Mouse (Mus musculus) ES-E14 (cell line): Measurements from ENCODE around the gene Fam199x. TPM values are rescaled to one million over a fixed set of nuclear protein-coding genes. Genes with fewer than 3 reads are reported as not detected.

Source experiments
- DNase-seq: peaks from one replicate; pipeline ENCODE4 v3.0.0-alpha.2; 2013; ENCODE audit warnings: low read depth, low spot score
- H3K27ac ChIP-seq: 2 replicates; pipeline ENCODE4 v1.5.1; 2012; ENCODE audit warnings: low read depth, mild to moderate bottlenecking, low read length, moderate library complexity, mixed read lengths; ENCODE audit not compliant: poor library complexity, insufficient read depth, severe bottlenecking
- H3K36me3 ChIP-seq: 2 replicates; pipeline ENCODE4 v1.6.1; 2012; ENCODE audit warnings: mild to moderate bottlenecking, low read length, moderate library complexity, mixed read lengths; ENCODE audit not compliant: control insufficient read depth, poor library complexity, insufficient read depth, severe bottlenecking
- H3K4me1 ChIP-seq, 2 experiments: fragments of 150-350 bp in 1 of 2; sonication (generic) in 1 of 2; 2 replicates each; pipeline ENCODE4 v1.6.1; 2012; ENCODE audit warnings: low read length in 2 of 2, mild to moderate bottlenecking in 1 of 2, mixed read lengths in 1 of 2; ENCODE audit not compliant: control insufficient read depth in 2 of 2, insufficient read depth in 2 of 2, poor library complexity in 1 of 2
- H3K4me3 ChIP-seq, 2 experiments: fragments of 150-350 bp in 1 of 2; sonication (generic) in 1 of 2; 2 replicates each; pipeline ENCODE4 v1.5.1; 2012; ENCODE audit warnings: low read length in 2 of 2, low read depth in 1 of 2, mild to moderate bottlenecking in 1 of 2, mixed read lengths in 1 of 2; ENCODE audit not compliant: insufficient read depth in 1 of 2, poor library complexity in 1 of 2, severe bottlenecking in 1 of 2
- H3K9ac ChIP-seq: 2 replicates; pipeline ENCODE4 v1.6.1; 2012; ENCODE audit warnings: low read depth, mild to moderate bottlenecking, low read length, mixed read lengths; ENCODE audit not compliant: poor library complexity, insufficient read depth, severe bottlenecking
- H3K9me3 ChIP-seq: fragments of 150-350 bp; sonication (generic); 2 replicates; pipeline ENCODE4 v1.6.1; 2012; ENCODE audit warnings: low read depth, mild to moderate bottlenecking, low read length; ENCODE audit not compliant: control insufficient read depth, insufficient read depth
- CHD2 ChIP-seq: IDR thresholded peaks from 2 replicates; pipeline ENCODE4 v1.6.1; 2014; ENCODE audit warnings: mild to moderate bottlenecking, low read depth, low read length, inconsistent platforms
- HCFC1 ChIP-seq: IDR thresholded peaks from 2 replicates; pipeline ENCODE4 v1.6.1; 2012; ENCODE audit warnings: low read length, inconsistent platforms, borderline replicate concordance; ENCODE audit not compliant: insufficient read depth
- MAFK ChIP-seq: IDR thresholded peaks from 2 replicates; pipeline ENCODE4 v1.6.1; 2014; ENCODE audit warnings: mild to moderate bottlenecking, low read depth, low read length, inconsistent platforms; ENCODE audit not compliant: insufficient read depth
- ZC3H11A ChIP-seq: IDR thresholded peaks from 2 replicates; pipeline ENCODE4 v1.6.1; 2012; ENCODE audit warnings: low read depth, mild to moderate bottlenecking, inconsistent platforms, low read length, borderline replicate concordance
- ZNF384 ChIP-seq: IDR thresholded peaks from 2 replicates; pipeline ENCODE4 v1.6.1; 2012; ENCODE audit warnings: low read depth, low read length, inconsistent platforms
- in situ Hi-C, 2 experiments: fragments of 600-800 bp; cut with MboI; formaldehyde crosslinking; loops; one replicate each; pipeline ENCODE4 v1.15.1; 2025; ENCODE audit warnings: low sequenced_read_pairs in 2 of 2, inconsistent platforms in 1 of 2; ENCODE audit not compliant: unreplicated experiment in 2 of 2
- total RNA-seq: library from RNA; depleted of rRNA; stranded (reverse); fragments of 300-350 nt; gene quantifications from 2 replicates; pipeline ENCODE4 v1.2.3, GENCODE M21; 2012; rRNA removed

The Fam199x gene
- 5.7 and 6.0 TPM in 2 replicates for total RNA-seq

DNA sequence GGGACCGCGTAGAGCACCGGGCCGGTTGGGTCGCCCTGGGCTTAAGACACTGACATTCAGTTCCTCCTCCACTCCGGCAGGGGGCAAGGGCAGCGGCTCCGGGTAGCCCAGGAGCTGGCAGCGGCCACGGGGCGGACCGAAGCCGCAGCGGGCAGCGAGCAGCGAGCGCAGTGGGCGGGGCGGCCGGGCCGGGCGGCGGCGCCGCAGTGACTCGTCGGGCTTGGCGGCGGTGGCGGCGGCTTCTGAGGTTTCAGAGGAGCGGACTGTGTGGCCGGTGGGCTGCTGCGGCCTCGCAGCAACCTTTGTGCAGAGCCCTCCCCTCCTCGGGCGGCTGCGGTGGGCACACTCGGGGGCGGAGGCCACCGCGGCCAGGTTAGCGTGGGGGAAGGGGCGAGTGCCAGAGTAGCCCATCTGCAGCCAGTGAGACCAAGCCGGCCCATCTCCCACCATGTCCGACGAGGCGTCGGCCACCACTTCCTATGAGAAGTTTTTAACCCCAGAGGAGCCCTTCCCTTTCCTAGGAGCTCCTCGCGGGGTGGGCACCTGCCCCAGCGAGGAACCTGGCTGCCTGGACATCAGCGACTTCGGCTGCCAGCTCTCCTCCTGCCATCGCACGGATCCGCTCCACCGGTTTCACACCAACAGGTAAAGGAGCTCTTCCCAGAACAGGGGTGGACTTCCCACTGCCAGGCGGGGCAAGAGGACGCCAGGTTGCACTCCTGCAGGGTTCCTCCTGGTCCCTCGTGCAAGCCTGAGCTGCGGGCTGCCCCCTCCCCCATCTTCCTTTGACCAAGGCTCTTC, at the start of gene Fam199x:
TSS of gene Fam199x (plus strand) at position 170 of the 801 bp plus-strand sequence.
- Histone ChIP-seq H3K4me3 (peak within 1 kb of the TSS; percentile 81 to 91), H3K36me3 (no peaks in the 10 kb centered on the region), H3K4me1 (no peaks in the 10 kb centered on the region), H3K9ac (peak within 1 kb of the TSS; percentile 89), H3K27ac (peak within 1 kb of the TSS; percentile 40; the same call in 1 of the 2 replicates), H3K9me3 (no peaks in the 10 kb centered on the region)
- in situ Hi-C loops, result no loop called here
- DNase-seq, result no peak
- TF ChIP-seq CHD2, result no peak
- TF ChIP-seq ZNF384, result no peak
- TF ChIP-seq ZC3H11A, result no peak
- TF ChIP-seq MAFK, result no peak
- no peak for TF ChIP-seq HCFC1

DNA sequence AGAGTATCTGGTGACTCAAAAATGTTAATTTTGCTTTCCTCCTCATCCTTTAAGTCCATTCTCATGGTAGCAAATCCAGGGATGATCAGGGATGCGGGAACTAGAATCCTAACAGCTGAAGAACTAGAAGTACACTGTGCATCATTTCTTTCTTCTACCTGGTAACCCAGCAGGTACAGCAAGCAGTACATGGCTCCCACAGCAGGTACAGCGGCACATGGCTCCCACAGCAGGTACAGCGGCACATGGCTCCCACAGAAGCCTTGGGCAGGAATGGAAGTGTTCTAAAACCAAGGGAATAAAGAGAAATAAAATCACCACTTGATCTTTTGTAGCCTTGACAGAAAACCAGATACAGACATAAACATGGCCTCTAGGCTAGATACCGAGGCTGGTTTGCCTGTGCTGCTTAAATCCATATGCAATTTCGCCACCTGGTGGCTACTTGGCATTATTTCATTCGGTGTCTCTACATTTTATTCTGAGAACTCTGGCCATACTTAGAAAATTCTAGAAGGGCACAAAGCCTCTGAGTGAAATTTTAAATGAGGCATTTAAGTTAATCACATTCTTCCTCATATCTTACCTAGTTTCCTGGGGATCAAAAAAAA, 34.2 kb upstream of the Fam199x start:
- H3K36me3 ChIP-seq, result no peaks in the 10 kb centered on the region
- TF ChIP-seq ZNF384 (no peak), MAFK (no peak), CHD2 (no peak), HCFC1 (no peak)
- H3K4me1 ChIP-seq, result no peaks in the 10 kb centered on the region
- no peak overlapping the region for H3K4me3 ChIP-seq
- no peak for DNase-seq
- no peak overlapping the region for H3K27ac ChIP-seq
- no peaks in the 10 kb centered on the region for H3K9me3 ChIP-seq
- in situ Hi-C loops, result no loop called here
- no peak overlapping the region; the same call in 1 of the 2 replicates for H3K9ac ChIP-seq

DNA sequence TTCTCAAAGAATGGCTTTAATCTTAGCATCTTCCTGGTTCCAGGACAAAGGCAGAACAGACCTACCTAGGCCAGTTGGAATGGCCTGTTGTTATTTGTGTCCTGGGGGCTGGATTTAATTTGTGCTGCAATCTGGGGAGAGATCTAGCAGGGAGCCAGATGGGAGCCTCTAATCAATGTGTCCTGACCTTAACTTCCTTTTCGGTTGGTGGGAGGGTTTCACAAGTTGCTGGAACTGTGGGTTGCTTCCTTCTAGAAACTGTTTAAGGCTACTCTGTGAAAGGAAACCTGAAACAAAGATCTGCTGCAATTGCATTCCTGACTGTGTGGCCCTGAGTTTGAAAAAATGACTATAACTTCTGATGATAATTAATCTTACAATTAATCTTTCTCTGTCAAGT, 31.7 kb upstream of the Fam199x start:
- TF ChIP-seq ZNF384 (no peak), ZC3H11A (no peak), HCFC1 (no peak), MAFK (no peak), CHD2 (no peak)
- H3K4me3 ChIP-seq, result no peak overlapping the region
- no peaks in the 10 kb centered on the region for H3K36me3 ChIP-seq
- in situ Hi-C loops, result no loop called here
- no peaks in the 10 kb centered on the region for H3K9me3 ChIP-seq
- DNase-seq, result no peak
- H3K4me1 ChIP-seq, result no peaks in the 10 kb centered on the region
- H3K9ac ChIP-seq, result no peak overlapping the region
- no peak overlapping the region for H3K27ac ChIP-seq

DNA sequence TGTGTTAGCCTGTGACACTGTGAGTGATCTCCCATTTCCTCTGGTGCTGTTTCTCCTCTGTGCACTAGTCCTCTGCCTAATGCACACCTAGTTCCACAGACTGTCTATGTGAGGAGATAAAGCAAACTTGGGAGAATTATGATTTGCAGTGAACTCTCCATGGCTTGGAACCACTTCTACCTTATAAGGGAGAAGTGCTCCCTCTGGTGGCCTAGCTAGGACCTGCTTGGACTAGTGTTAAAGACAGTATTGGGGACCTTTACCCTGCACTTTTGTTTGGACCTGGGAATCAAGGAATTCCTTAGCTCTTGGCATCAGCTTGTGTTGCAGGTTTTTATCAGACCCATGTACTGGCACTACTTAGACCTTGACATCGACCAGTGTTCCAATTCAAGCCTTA, 30.1 kb upstream of the Fam199x start:
- DNase-seq, result peak; percentile 62
- no peaks in the 10 kb centered on the region for H3K4me1 ChIP-seq
- no peaks in the 10 kb centered on the region for H3K36me3 ChIP-seq
- H3K4me3 ChIP-seq, result peak overlapping the region in 1 of 2 experiments; percentile 46; a peak in 2 of 4 replicates
- in situ Hi-C loops, result no loop called here
- no peak overlapping the region for H3K9ac ChIP-seq
- H3K9me3 ChIP-seq, result no peaks in the 10 kb centered on the region
- TF ChIP-seq ZNF384 (no peak), CHD2 (no peak), ZC3H11A (no peak), MAFK (no peak), HCFC1 (no peak)
- no peak overlapping the region for H3K27ac ChIP-seq
